Mouse (Mus musculus) heart, postnatal 36 days (tissue): ENCODE measurements around the gene Gm17124. TPM values are rescaled to one million over a fixed set of nuclear protein-coding genes. Genes with fewer than 3 reads are reported as not detected.
"Not testable (repeated sequence)": the region's sequence is repeated elsewhere in the genome, so short reads cannot be mapped to it uniquely, and the experiment has no call there.

Experiments used
- DNase-seq, 2 experiments: peaks; one replicate each; pipeline ENCODE4 v3.0.0; 2021 to 2022
- intact Hi-C: fragments of 180-260 bp; cut with DNase I; formaldehyde crosslinking; loops from one replicate; pipeline ENCODE4 v1.15.1; 2025
- microRNA-seq, 2 experiments: library from miRNA; unstranded; fragments of <30 nt; microRNA quantifications; one replicate each; pipeline ENCODE4 v1.2.0; 2021; ENCODE audit warnings: borderline number of aligned reads in 2 of 2
- total RNA-seq, 2 experiments: library from RNA; stranded (reverse); gene quantifications; 2 replicates each; pipeline ENCODE4 v1.2.3; 2021

Gene Gm17124
- not detected for total RNA-seq

GRCm38 (mm10) chr14:42599782-42600181 lies at the start of gene Gm17124:
Gm17124 (minus strand) TSS chr14:42599882.
- intact Hi-C loops: not testable (repeated sequence)

GRCm38 (mm10) chr14:42641817-42642216 lies 42.1 kb upstream of the Gm17124 start, which contains the start of gene Gm3633:
Gm3633 (minus strand) TSS chr14:42641917.
- intact Hi-C loops: not testable (repeated sequence)

More at GRCm38 (mm10) chr14:42599782-42600181, at the start of gene Gm17124:
- not testable (repeated sequence) for DNase-seq

More at GRCm38 (mm10) chr14:42641817-42642216, 42.1 kb upstream of the Gm17124 start, which contains the start of gene Gm3633:
- not testable (repeated sequence) for DNase-seq

Small RNAs within 50 kb of the gene (microRNA-seq; reads per million reads assigned to microRNA genes)
- gene Gm23620 (0 reads per million in 2 experiments), gene Gm25228 (0 reads per million in 2 experiments)

Other genes with a start within 250 kb of the Gm17124 start
- not detected for gene Gm8005, start 160.2 kb downstream of the Gm17124 start, total RNA-seq
- not detected for gene Gm8011, start 136.0 kb downstream of the Gm17124 start, total RNA-seq
- not detected for gene Gm8020, start 97.5 kb downstream of the Gm17124 start, total RNA-seq
- not detected for gene Gm8024, start 75.6 kb downstream of the Gm17124 start, total RNA-seq
- not detected for gene Gm3633, start 42.0 kb upstream of the Gm17124 start, total RNA-seq
- gene Gm10378, start 56.1 kb upstream of the Gm17124 start, total RNA-seq: not detected
- gene Gm3015, start 168.9 kb upstream of the Gm17124 start, total RNA-seq: not detected
- gene Gm10377, start 198.1 kb upstream of the Gm17124 start, total RNA-seq: not detected